Mouse (Mus musculus) embryonic fibroblast, embryonic 13.5 days (primary cell): ENCODE data around the gene Kcnh6.

Experiments used
- CTCF ChIP-seq: IDR thresholded peaks from 2 replicates; pipeline ENCODE4 v1.5.1; 2011; ENCODE audit warnings: mild to moderate bottlenecking, control low read depth, low read length, moderate library complexity, borderline replicate concordance; ENCODE audit not compliant: insufficient read depth
- POLR2A ChIP-seq: IDR thresholded peaks from 2 replicates; pipeline ENCODE4 v1.6.1; 2011; ENCODE audit warnings: low read depth, mild to moderate bottlenecking, control low read depth, low read length, moderate library complexity

GRCm38 (mm10) chr11:106076321-106076720 is 68.4 kb downstream of the Kcnh6 start:
- TF ChIP-seq CTCF = peak; percentile 69; the same call in 1 of the 2 replicates
- TF ChIP-seq POLR2A = no peak
